Mouse (Mus musculus) ES-Bruce4 (cell line): ENCODE measurements around the gene Cntn4.

ENCODE experiments used
- CTCF ChIP-seq: IDR thresholded peaks from one replicate; pipeline ENCODE4 v1.8.1; 2011; ENCODE audit warnings: low read depth, low read length
- EP300 ChIP-seq: IDR thresholded peaks from 2 replicates; pipeline ENCODE4 v1.6.1; 2011; ENCODE audit warnings: low read depth, low read length; ENCODE audit not compliant: insufficient read depth
- POLR2A ChIP-seq: IDR thresholded peaks from one replicate; pipeline ENCODE4 v1.8.1; 2011; ENCODE audit warnings: low read length; ENCODE audit not compliant: insufficient read depth

DNA sequence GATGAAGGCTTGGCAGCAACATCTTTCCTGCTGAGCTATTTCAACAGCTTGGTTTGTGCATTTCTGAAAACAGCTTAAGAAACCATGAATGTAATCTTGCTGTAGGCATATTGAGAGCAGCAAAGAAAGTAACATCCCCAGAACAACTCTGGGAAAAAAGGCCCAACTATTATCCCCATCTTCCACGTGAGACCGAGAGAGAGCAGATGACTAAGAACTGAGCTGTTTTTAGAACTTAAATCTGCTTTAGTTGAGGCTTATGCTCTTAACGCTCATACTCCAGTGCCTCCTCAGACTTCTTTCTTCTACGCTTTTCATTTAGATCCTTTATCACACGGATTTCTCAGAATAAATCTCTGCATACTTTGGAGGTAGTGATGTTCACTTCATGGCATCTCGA, 784.9 kb downstream of the Cntn4 start:
- TF ChIP-seq EP300 (no peak), CTCF (no peak), POLR2A (no peak)
